Mouse (Mus musculus): ENCODE measurements around the gene Phf5a.

DNA sequence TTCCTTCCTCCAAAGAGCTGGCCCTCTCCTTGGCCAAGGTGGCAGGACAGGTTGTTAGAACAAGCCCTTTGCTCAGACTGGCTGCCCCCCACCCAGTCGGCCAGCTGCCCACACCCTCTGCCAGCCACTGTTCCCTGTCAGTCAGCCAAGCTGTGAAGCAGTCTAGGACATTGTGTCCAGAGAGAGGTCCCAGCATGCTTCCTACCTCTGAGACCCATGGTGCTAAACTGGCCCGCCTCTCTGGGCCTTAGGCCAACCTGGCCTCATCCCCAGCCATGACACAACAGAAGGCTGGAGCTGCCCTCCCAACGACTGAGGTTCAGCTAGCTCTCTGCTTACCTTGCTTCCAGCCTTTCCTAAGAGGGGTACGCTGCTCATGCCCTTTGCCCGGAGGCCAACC lies 32.1 kb downstream of the Phf5a start:
- TF ChIP-seq HCFC1 (IDR thresholded peaks at IDR 0.05; ENCODE audit: borderline replicate concordance, insufficient read depth, low read length) (no peak), ZNF384 (IDR thresholded peaks at IDR 0.05; ENCODE audit: low read depth, low read length) (no peak), CHD2 (IDR thresholded peaks at IDR 0.05; ENCODE audit: low read depth, low read length) (no peak), MAFK (IDR thresholded peaks at IDR 0.05; ENCODE audit: insufficient read depth, low read depth, low read length) (no peak), ZC3H11A (IDR thresholded peaks at IDR 0.05; ENCODE audit: borderline replicate concordance, low read depth, low read length) (no peak)
